Mouse (Mus musculus): ENCODE measurements around the gene Ahnak2.

The Ahnak2 gene

DNA sequence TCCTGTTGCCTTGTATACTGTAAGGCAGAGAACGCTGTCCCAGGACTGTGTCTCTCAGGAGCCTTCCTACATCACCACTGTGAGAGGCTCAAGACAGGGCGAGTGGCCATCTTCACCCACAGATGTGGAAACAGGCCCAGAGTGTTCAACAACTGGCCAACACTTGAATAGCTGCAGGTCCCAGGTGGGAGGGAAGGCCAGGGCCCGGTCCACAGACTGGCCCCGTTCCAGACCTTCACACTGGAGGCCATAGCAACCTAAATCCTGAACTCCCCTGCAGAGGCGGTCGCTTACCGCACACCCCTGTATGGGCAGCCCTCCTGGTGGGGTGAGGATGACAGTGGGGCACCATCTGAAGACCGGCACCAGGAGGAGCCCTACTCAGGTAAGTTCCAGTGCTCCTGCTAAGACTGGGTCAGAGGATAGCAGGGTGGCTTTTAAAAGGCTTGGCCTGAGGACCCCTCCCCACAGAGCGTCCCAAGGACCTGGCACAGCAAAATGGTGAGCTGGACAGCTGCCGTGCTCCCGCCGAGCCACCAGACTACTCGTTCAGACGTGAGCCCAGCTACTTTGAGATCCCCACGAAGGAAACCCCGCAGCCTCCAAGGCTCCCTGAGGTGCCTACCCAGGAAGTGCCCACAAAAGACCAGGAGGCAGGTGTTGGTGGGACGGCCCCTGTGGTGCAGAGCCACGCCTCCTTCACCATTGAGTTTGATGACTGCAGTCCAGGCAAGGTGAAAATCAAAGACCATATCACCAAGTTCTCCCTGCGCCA is 67.4 kb downstream of the Ahnak2 start:
- DNase-seq (ENCODE audit: low spot score in 2 of 2), result no peak

- no peak for DNase-seq (ENCODE audit: low spot score in 2 of 2)
Observed at GRCm38 (mm10) chr12:112734108-112734820, 68.2 kb downstream of the Ahnak2 start.

DNA sequence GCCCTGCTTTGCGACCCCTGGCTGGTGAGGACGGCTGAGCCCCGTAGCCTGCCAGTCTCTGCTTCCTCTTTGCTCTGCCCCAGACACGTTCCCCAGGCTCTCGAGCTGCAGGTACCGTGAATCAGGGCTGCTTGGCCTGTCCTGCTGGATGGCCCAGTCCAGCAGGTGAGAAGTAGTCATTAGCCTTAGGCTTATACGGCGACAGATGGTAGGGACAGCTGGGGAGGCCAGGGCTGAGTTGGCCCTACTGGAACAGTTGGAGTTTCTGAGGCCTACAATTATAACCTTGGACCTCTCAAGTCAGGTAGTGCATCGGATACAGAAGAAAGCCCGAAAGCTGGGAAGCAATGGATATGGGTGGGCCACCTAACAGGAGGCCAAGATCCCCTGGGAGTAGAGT is 69.9 kb downstream of the Ahnak2 start:
- DNase-seq (ENCODE audit: low spot score in 2 of 2), result no peak

GRCm38 (mm10) chr12:112730808-112731207 is 71.6 kb downstream of the Ahnak2 start:
- no peak for DNase-seq (ENCODE audit: low spot score in 2 of 2)

- no peak for DNase-seq (ENCODE audit: low spot score in 2 of 2)
Observed at GRCm38 (mm10) chr12:112727801-112728200, 74.7 kb downstream of the Ahnak2 start.

GRCm38 (mm10) chr12:112724077-112724805 is 78.2 kb downstream of the Ahnak2 start:
- DNase-seq (ENCODE audit: low spot score in 2 of 2), result peak; percentile 46 to 81

- DNase-seq (ENCODE audit: low spot score in 2 of 2), result no peak
Observed at GRCm38 (mm10) chr12:112723445-112723844, 79.0 kb downstream of the Ahnak2 start.

GRCm38 (mm10) chr12:112723028-112723330 is 79.5 kb downstream of the Ahnak2 start:
- no peak for DNase-seq (ENCODE audit: low spot score in 2 of 2)

- peak in 1 of 2 experiments; percentile 16 for DNase-seq (ENCODE audit: low spot score in 2 of 2)
Observed at GRCm38 (mm10) chr12:112722240-112723027, 80.0 kb downstream of the Ahnak2 start.
